Mouse (Mus musculus): Measurements from ENCODE around the gene Armh3.
"Not testable (repeated sequence)": the region's sequence is repeated elsewhere in the genome, so short reads cannot be mapped to it uniquely, and the experiment has no call there.

Gene Armh3

DNA sequence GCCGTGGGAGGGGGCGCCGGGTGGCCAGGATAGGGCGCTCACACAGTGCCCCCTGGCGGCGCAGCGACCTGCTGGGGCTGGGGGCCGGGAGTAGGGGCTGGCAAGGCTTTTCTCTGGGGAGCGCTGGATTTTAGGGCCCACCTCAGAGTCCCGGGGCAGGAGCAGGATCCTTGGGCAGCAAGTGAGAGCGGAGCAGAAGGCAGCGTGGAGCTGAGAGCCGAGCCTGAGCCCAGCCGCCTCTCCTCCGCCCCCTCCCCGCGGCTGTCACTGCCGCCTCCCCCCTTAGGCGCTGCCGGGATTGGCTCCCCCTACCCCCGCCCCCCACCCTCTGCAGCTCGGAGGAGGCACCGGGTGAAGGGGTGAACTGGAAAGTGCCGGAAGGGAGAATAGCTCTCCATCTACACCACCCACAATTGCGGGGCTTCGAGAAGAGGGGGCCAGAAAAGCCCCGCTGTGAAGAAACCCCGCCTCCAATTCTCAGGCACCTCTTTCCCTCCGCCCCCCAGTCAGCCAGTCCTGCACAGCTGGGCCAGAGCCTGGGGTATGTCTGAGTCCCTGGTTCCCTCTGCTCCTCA is 182.4 kb downstream of the Armh3 start, which contains the start of gene Kcnip2:
TSS of gene Kcnip2 (minus strand) at position 231 of the 575 bp plus-strand sequence.
- DNase-seq, result peak; percentile 74 to 75

- no peak for DNase-seq
Observed at GRCm38 (mm10) chr19:45815170-45815569, 183.1 kb downstream of the Armh3 start.

DNA sequence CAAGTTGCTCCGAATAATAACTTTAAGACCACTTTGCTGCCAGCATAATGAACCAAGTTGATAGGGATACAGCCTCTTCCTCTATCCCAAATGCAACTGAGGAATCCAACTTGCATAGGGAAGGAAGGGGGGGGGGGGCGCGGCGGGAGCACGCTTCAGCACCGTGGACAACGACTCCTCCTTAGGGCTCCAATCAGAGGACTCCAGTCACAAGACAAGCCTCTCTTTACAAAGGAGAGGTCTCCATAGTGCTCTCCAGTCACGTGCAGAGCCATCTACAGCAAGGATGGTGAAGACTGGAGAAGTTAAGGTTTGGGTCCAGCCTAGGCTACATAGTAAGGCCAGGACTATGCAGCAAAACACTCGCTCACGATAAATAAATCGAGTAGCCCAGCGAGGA is 184.5 kb downstream of the Armh3 start:
- no peak for DNase-seq

DNA sequence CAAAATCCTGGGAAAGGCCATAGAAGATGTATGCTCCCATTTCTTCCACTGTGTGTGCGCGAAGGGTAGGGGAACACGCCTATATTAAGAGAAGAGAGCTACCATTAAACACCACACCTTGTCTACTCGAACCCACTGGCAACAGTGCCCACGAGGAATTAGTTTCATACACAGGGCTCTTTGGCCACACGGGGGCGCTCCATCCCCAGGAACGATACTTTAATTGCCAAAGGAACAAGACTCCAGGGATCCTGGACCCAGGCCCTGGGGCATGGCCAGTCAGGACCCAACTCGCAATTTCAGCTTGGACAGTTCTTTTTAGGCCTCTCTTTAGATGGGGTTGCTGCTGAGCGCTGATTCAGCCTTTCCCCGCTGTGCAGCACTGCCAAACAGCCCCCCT is 185.0 kb downstream of the Armh3 start:
- DNase-seq, result peak; percentile 97 to 99

DNA sequence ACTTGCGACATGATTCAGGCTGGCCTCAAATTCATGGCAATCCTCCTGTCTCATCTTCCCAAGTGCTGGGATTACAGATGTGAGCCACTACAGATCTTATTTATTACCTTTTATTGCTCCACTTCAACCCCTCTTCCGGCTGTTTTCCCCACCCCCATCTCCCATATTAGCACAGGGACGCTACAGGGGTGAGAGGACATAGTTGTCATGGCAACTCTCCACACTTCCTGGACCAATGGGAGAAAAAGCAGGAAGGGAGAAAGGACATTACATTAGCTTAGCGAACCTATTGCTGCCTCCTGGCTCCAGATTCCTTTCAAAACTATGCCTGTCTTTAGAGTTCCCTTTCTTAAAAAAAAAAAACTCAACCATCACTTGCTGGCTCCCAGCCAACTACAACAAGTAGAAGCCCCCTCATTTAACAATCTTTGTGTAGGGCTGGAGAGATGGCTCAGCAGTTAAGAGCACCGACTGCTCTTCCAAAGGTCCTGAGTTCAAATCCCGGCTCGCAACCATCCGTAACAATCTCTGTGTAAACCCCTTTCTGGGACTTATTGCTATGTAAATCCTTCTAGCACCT is 185.5 kb downstream of the Armh3 start:
- DNase-seq, result peak; percentile 57 to 64

DNA sequence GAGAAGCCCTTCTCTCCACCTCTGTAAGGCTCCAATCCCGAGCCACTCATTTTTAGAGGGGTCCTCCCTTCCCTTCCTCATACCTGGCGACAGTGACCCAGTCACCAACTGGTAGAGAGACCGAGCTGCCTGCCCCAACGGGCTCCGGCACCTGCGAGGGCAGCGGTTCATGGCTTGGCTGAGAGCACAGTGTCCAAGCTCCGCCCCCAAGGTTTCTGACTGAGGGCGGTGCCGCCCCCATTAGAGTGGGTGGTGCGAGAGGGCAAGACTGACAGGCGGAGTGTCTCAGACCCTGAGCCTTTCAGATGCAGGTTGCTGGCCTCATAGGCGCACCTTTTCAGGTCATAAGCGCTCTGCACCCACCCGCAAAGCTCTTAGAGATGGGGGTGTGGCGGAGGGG is 186.2 kb downstream of the Armh3 start:
- DNase-seq, result peak; percentile 69 to 78

GRCm38 (mm10) chr19:45811028-45811674 is 187.1 kb downstream of the Armh3 start:
- DNase-seq, result peak; percentile 47 to 58

DNA sequence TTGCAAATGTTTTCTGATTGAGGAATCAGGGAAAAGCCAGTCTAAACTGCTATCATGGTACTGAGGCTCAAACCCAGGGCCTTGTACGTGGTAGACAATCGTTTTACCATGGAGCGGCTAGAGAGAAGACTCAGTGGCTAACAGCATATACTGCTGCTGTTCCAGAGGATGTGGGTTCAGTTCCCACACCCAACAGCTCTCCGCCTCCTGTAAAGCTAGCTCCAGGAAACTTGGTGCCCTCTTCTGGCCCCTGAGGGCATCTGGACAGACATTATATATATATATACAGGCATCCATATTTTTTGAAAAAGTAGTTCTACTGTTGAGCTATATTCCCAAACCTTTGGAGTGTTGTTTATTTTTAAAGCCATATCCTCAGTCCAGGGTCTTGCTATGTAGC is 190.6 kb downstream of the Armh3 start:
- DNase-seq, result no peak

DNA sequence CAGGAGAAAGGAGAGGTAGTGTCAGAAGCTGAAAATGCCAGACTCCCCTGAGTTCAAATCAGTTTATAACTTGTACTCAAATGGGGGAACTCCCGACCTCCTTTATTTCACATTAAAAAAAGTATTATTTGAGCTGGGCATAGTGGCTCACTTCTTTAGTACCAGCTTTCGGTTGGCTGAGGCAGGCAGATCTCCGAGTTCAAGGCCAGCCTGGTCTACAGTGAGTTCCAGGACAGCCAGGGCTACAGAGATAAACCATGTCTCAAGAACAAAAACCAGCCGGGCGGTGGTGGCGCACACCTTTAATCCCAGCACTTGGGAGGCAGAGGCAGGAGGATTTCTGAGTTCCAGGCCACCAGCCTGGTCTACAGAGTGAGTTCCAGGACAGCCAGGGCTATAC is 192.5 kb downstream of the Armh3 start:
- not testable (repeated sequence) for DNase-seq

DNA sequence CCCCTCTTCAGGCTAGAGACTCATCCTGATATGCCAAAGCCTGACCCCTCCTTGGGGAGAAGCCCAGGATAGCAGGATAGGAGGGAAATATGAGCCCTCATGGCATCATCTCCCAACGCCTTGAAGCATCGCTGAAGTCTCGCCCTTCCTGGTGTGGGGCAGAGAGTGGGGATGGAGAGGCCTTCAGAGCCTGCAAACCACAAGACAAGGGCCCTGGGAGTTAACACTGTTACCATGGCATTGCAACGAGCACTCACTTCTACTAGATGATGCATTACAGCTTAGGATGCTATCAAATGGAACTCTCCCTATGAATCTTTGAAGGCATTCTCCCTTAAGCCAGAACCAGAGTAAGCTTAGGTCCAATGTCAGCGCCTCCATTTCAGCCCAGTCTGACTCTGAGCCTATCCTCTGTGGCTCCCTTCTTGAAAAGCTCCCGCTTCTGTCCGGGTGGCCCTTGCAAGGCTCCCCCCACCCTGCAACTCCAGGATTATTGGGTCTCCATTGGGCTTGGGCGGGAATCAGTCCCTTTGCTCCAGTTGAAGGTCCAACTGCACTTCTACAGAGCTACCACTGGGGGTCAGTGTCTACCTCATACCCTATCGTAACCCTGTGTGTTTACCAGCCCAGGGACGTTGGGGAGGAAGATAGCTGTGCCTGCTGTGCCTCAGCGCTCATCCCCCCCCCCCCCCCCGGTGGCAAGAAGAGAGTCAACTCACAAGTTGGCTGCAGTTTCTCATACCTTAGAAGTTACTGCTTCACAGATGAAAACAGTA is 193.5 kb downstream of the Armh3 start:
- DNase-seq, result peak; percentile 52 to 68

DNA sequence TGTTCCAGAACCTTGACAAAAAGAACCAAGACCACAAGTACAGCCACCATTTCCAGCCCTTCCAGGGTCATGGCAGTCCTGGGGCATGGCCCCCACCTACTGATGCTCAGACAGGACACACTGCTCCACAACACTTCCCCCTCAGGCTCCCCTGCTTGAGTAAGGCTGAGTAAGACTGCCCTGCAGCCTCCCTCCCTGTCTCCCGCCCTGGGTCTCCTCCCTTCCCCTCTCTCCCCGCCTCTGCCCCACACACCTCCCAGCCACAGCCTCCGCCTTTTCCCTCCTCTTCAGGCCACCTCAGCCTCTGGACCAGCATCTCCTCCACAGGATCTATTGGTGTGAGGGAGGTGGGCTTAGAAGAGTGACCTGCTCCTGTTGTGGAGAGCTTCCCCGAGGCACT is 194.9 kb downstream of the Armh3 start:
- DNase-seq, result no peak

DNA sequence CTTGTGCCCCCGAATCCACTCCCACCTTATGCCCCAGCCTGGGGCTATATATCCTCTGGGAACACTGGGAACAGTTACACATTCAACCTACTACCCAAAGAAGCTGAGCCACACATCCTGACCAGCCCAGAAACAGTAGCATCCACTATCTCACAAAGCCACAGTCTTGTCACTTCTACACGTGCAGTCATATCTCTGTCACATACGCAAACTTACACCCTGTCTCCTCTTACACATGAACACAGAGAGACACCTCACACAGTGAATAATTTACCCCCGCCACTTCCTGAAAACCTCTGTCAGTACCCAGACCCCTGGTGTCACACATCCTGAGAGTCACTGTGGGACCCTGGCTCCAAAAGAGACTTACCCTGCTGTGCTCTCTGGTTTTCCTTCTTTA is 195.6 kb downstream of the Armh3 start:
- no peak for DNase-seq

DNA sequence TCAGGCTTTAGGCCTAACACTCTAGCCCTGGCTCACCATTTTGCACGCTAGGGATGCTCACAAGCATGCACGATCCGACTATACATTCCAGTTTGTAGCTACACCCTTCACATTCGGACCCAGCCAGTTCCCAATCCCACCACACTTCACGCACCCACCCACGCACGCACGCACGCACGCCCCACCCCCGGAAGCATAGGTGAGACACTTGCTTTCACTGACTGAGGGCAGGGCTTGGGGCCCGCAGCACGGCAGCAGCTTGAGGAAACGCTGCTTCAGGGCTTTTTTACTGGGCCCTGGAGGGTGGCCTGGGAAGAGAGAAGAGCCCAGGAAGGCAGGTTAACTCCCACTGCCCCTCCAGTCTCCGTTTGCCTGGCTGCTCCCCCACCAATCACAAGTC is 201.4 kb downstream of the Armh3 start:
- DNase-seq, result no peak

DNA sequence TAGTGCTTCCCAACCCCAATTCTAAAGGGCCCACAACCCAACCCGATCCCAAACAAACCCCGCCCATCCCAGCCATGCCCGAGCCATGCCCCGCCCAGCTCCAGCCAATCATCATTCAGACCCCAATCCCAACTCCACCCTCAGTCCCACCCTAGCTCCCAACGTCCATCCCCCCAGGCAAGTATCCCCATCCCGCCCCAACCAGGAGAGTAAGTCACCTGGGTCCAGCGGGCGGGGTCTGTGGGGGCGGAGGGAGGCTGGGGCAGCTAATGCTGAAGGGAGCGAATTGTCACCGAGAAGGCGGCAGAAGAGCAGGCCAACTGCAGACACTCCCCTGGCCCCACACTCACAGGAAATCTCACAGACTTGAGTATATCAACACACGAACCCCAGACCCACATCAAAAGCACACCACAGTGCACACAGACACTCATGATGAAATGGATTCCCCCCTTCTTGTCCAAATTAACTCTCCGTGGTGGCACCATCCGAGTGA is 202.2 kb downstream of the Armh3 start:
- DNase-seq, result no peak

- no peak for DNase-seq
Observed at GRCm38 (mm10) chr19:45795406-45795944, 202.8 kb downstream of the Armh3 start.

DNA sequence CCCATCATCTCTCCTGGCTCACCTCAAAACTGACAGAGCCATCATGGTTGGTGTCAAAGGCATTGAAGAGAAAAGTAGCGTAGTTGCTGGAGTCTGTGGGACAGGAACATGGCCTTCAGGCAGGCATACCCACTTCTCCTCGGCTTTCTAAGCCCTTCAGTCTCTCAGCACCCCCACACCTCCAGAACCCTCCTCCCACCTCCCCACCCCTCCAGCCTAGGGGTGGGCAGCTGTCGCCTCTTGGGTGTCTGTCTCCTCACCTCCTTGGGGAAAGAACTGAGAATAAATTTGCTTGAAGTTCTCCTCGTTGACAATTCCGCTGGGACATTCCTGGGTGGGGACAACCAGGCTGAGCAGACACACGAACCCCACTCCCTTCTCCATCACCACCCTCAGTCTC is 203.6 kb downstream of the Armh3 start:
- DNase-seq, result no peak

DNA sequence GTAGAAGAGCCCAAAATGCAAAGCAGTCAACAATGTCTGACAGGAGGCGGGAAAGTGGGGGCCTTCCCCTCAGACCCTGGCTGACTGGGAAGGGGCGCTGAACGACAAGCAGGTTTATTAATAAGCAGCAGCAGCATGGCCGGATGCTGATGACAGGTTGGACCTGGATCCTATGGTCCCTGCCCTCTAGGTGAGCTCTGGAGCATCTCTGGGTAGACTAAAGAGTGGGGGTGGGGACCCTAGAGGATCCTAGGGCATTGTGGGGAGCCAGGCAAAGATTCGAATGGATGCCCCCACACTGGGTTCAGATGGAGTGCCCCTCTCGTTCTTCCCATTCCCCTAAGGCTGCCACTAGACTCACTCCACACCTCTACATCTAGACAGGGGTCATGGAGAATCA is 205.9 kb downstream of the Armh3 start:
- no peak for DNase-seq

GRCm38 (mm10) chr19:45789888-45790874 is 208.1 kb downstream of the Armh3 start:
- DNase-seq, result no peak

DNA sequence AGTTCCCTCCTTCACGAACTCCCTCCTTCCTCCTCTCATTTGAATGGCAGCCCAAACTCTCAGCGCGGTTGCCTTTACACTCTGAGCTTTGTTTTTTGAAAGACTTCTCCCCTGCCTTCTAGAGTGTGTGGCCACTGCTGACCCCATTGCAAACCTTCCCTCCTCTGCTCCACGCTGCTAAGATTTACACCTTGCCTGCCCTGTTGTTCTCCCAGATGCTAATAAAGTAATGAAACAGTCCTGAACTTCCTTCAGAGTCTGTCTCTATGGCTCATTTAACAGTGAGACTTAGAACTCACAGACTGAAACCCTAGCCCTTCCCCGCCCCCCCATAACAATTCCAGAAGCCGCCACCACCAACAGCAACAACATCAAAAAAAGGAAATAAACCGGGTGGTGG is 208.9 kb downstream of the Armh3 start:
- no peak for DNase-seq

GRCm38 (mm10) chr19:45788337-45788736 is 210.0 kb downstream of the Armh3 start:
- no peak for DNase-seq

DNA sequence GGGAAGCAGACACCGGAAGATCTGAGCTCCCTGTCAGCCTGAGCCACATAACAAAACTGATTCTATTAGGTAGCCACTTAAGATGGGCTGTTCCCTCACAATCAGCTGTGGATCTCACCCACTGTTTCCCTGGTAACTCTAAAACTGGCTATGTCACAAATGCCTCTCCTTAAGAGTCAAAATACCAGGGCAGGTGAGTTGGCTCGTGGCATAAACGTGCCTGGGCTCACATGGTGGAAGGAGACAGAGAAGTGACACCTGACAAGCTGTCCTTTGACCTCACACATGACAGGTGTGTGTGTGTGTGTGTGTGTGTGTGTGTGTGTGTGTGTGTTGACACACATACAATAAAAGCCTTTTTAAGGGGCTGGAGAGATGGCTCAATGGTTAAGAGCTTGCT is 210.8 kb downstream of the Armh3 start:
- no peak for DNase-seq

- DNase-seq, result no peak
Observed at GRCm38 (mm10) chr19:45785470-45785869, 212.8 kb downstream of the Armh3 start.
